Mouse (Mus musculus) left cerebral cortex, adult 11 months (tissue): Measurements from ENCODE around the gene Keg1.

ENCODE experiments used
- DNase-seq: peaks from one replicate; pipeline ENCODE4 v3.0.0; 2022; ENCODE audit warnings: low spot score

Gene Keg1

DNA sequence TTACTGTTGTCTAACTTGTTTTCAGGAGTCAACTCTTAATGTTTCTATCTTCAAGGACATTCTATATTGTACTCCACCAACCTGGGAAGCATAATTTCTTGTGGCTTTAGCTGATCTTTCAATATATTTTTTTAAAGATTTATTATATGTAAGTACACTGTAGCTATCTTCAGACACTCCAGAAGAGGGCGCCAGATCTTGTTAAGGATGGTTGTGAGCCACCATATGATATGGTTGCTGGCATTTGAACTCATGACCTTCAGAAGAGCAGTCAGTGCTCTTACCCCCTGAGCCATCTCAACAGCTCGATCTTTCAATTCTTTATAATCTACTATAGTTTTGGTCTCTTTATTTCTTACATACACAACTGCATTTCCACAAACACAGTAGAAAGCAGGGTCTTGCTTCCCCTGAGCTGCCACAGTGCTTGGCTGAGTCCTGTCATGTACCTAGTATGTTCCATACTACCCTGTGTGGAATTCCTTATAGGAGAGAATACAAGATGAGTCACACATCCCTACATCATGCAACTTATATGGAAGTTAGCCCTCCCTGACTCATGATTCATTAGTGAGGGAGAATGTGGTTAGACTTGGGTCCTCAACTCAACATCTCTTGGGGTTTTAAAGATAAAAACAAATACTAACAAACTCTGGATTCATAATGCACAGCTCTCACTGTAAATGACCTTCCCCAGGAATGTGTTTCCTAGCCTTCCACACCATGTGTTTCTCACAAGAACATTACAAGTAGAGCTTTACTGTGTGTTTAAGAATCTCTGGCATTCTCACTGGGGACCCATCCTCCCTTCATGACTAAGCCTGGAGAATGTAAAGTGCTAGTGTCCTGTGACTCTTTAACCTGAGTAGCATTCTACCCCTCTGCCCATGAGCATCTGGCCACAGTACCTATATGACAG is 66.9 kb downstream of the Keg1 start:
- no peak for DNase-seq

DNA sequence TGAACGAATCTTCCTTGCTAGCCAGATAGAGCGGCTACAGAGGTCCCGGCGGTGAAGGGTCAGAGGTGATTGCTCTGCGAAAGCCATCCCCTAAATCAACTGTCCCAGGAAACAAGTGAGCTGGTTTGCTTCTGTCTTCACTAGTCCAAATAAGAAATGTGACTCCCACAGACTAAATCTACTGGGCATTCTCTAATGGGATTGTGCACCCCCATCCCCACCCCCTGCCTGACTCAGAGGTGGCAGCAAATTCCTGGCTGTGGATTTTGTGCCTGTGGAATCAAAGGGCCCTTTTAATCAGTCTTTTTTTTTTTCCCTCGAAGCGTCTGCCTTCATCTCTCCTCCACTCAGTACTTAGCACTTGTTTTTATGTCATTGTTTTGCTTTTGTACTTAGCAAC is 69.7 kb downstream of the Keg1 start, which contains the start of gene Cntf:
Gene Cntf (minus strand): TSS at position 325 of the 400 bp plus-strand sequence.
- DNase-seq = no peak
